Mouse (Mus musculus): ENCODE measurements around the gene Zfp658. TPM values are rescaled to one million over a fixed set of nuclear protein-coding genes. Genes with fewer than 3 reads are reported as not detected.
A peak's percentile ranks its signal among the peaks of the same experiment; 100 is the strongest.

The Zfp658 gene
- polyA plus RNA-seq, 1 experiment from 2014 or later = 3.2 TPM

- ChIA-PET CTCF (no interaction called here), POLR2A (no interaction called here)
- ATAC-seq (no peak), DNase-seq (ENCODE audit: low read depth, low spot score) (no peak)
- in situ Hi-C loops (cut with MboI; ENCODE audit: low pct_unique_long_range_greater_than_20kb) = loop anchor here (5.0 to 25.0 kb wide), 3 partner anchors 92 to 657 kb away; partner anchors contain the start of genes 1700028J19Rik, 2410002F23Rik, Ctu1 and Gm36864
- no peaks in the 10 kb centered on the region for H3K27me3 ChIP-seq
- TF ChIP-seq CTCF (IDR thresholded peaks at IDR 0.05) = no peak
These were observed 18.5 kb downstream of the Zfp658 start for GRCm38 (mm10) chr7:43580526-43580925.

- in situ Hi-C loops (cut with MboI; ENCODE audit: low pct_unique_long_range_greater_than_20kb) = loop anchor here (5.0 to 25.0 kb wide), 3 partner anchors 88 to 653 kb away; partner anchors contain the start of genes 1700028J19Rik, 2410002F23Rik, Ctu1 and Gm36864
- ATAC-seq (no peak), DNase-seq (ENCODE audit: low read depth, low spot score) (no peak)
- ChIA-PET CTCF (interaction anchor here (0.7 kb wide), 1 partner anchor 17 kb away, joined by 3 read pairs; no protein-coding TSS in a partner anchor), POLR2A (no interaction called here)
- peak; percentile 55 for TF ChIP-seq CTCF (IDR thresholded peaks at IDR 0.05)
- H3K27me3 ChIP-seq = no peaks in the 10 kb centered on the region
These were observed 22.7 kb downstream of the Zfp658 start for GRCm38 (mm10) chr7:43584790-43585189.

GRCm38 (mm10) chr7:43601884-43602283, 39.8 kb downstream of the Zfp658 start:
- ChIA-PET CTCF (interaction anchor here (1.2 kb wide), 1 partner anchor 17 kb away, joined by 3 read pairs; no protein-coding TSS in a partner anchor), POLR2A (no interaction called here)
- H3K27me3 ChIP-seq = no peaks in the 10 kb centered on the region
- in situ Hi-C loops (cut with MboI; ENCODE audit: low pct_unique_long_range_greater_than_20kb) = no loop called here
- ATAC-seq (no peak), DNase-seq (ENCODE audit: low read depth, low spot score) (no peak)
- no peak for TF ChIP-seq CTCF (IDR thresholded peaks at IDR 0.05)

- no peaks in the 10 kb centered on the region for H3K27me3 ChIP-seq
- TF ChIP-seq CTCF (IDR thresholded peaks at IDR 0.05) = no peak
- ATAC-seq (peak; percentile 51), DNase-seq (ENCODE audit: low read depth, low spot score) (no peak)
- CTCF ChIA-PET = interaction anchor here (1.3 kb wide), 1 partner anchor 13 kb away, joined by 3 read pairs; no protein-coding TSS in a partner anchor
- POLR2A ChIA-PET = no interaction called here
- in situ Hi-C loops (cut with MboI; ENCODE audit: low pct_unique_long_range_greater_than_20kb) = no loop called here
These were observed 45.1 kb downstream of the Zfp658 start, which contains the start of gene Zfp819 for GRCm38 (mm10) chr7:43606896-43607742. TSS of gene Zfp819 (plus strand) at chr7:43607169.

- H3K27me3 ChIP-seq = no peaks in the 10 kb centered on the region
- ATAC-seq = no peak
- DNase-seq (ENCODE audit: low read depth, low spot score) = no peak
- ChIA-PET CTCF (interaction anchor here (1.3 kb wide), 1 partner anchor 13 kb away, joined by 3 read pairs; no protein-coding TSS in a partner anchor), POLR2A (no interaction called here)
- TF ChIP-seq CTCF (IDR thresholded peaks at IDR 0.05) = no peak
- in situ Hi-C loops (cut with MboI; ENCODE audit: low pct_unique_long_range_greater_than_20kb) = no loop called here
These were observed 45.8 kb downstream of the Zfp658 start for GRCm38 (mm10) chr7:43607743-43608287.

GRCm38 (mm10) chr7:43608316-43608824, 46.3 kb downstream of the Zfp658 start:
- no peak for TF ChIP-seq CTCF (IDR thresholded peaks at IDR 0.05)
- DNase-seq (ENCODE audit: low read depth, low spot score) (no peak), ATAC-seq (no peak)
- in situ Hi-C loops (cut with MboI; ENCODE audit: low pct_unique_long_range_greater_than_20kb) = no loop called here
- ChIA-PET POLR2A (no interaction called here), CTCF (interaction anchor here (1.0 kb wide), 1 partner anchor 19 kb away, joined by 3 read pairs; no protein-coding TSS in a partner anchor)
- no peaks in the 10 kb centered on the region for H3K27me3 ChIP-seq

DNA sequence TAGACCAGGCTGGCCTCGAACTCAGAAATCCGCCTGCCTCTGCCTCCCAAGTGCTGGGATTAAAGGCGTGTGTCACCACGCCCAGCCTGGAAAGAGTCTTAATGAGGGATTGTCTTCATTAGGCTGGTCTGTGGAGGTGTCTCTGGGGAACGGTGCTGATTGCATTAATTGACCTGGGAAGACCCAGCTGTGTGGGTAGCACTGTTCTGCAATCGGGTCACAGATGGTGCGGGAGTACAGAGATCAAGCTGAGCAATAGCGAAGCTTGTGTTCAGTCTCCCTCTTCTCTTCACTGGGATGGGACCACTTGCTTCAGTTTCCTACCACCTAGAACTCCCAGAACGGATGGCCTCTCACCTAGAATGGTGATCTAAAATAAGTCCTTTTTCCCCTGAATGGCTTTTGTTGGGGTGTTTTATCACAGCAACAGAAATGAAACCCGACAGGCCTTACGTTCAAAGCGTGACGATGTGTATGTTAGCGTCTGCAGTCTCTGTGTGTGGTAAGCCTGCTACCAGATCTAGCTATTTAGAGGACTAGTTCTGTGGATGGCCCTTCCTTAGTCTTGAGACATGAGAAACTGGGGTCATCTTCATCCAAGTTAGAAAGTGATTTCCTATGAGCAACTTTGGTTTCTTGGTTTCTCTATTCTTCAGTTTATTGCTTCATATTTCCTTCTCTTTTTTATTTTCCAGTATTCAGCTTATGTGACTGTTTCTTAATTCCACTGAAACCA, 51.9 kb downstream of the Zfp658 start:
- ChIA-PET POLR2A (no interaction called here), CTCF (no interaction called here)
- no peak for TF ChIP-seq CTCF (IDR thresholded peaks at IDR 0.05)
- DNase-seq (ENCODE audit: low read depth, low spot score) = no peak
- no peak for ATAC-seq
- H3K27me3 ChIP-seq = no peaks in the 10 kb centered on the region
- in situ Hi-C loops (cut with MboI; ENCODE audit: low pct_unique_long_range_greater_than_20kb) = no loop called here

GRCm38 (mm10) chr7:43622927-43623326, 60.9 kb downstream of the Zfp658 start:
- ATAC-seq (no peak), DNase-seq (ENCODE audit: low read depth, low spot score) (no peak)
- in situ Hi-C loops (cut with MboI; ENCODE audit: low pct_unique_long_range_greater_than_20kb) = no loop called here
- POLR2A ChIA-PET = no interaction called here
- CTCF ChIA-PET = no interaction called here
- no peak for TF ChIP-seq CTCF (IDR thresholded peaks at IDR 0.05)
- no peaks in the 10 kb centered on the region for H3K27me3 ChIP-seq

- ChIA-PET POLR2A (no interaction called here), CTCF (no interaction called here)
- TF ChIP-seq CTCF (IDR thresholded peaks at IDR 0.05) = no peak
- in situ Hi-C loops (cut with MboI; ENCODE audit: low pct_unique_long_range_greater_than_20kb) = no loop called here
- ATAC-seq (no peak), DNase-seq (ENCODE audit: low read depth, low spot score) (no peak)
- H3K27me3 ChIP-seq = no peaks in the 10 kb centered on the region
These were observed 61.8 kb downstream of the Zfp658 start for GRCm38 (mm10) chr7:43623819-43624218.

Other genes with a start within 250 kb of the Zfp658 start
- 14.0 TPM for gene Zfp715, start 249.0 kb upstream of the Zfp658 start, polyA plus RNA-seq (2021)
- not detected for gene Siglecf, start 210.9 kb upstream of the Zfp658 start, polyA plus RNA-seq (2021)
- 0.56 TPM for gene Siglecg, start 154.1 kb upstream of the Zfp658 start, polyA plus RNA-seq (2021)
- not detected for gene Lim2, start 134.6 kb upstream of the Zfp658 start, polyA plus RNA-seq (2021)
- gene Nkg7, start 125.2 kb upstream of the Zfp658 start, polyA plus RNA-seq (2021) = 0.23 TPM
- not detected for gene Cldnd2, start 121.5 kb upstream of the Zfp658 start, polyA plus RNA-seq (2021)
- gene Etfb, start 118.2 kb upstream of the Zfp658 start, polyA plus RNA-seq (2021) = 214 TPM
- 0.50 TPM for gene Gm45233, start 118.1 kb upstream of the Zfp658 start, polyA plus RNA-seq (2021)
- gene Vsig10l, start 99.1 kb upstream of the Zfp658 start, polyA plus RNA-seq (2021) = 4.0 TPM
- 5.7 TPM for gene Iglon5, start 72.2 kb upstream of the Zfp658 start, polyA plus RNA-seq (2021)
- gene 4931406B18Rik, start 56.3 kb upstream of the Zfp658 start, polyA plus RNA-seq (2021) = not detected
- gene Cd33, start 17.8 kb upstream of the Zfp658 start, polyA plus RNA-seq (2021) = 0.06 TPM
- 8.7 TPM for gene Zfp719, start 17.4 kb downstream of the Zfp658 start, polyA plus RNA-seq (2021)
- 1.1 TPM for gene Zfp819, start 44.9 kb downstream of the Zfp658 start, polyA plus RNA-seq (2021)
- gene Ceacam18, start 72.5 kb downstream of the Zfp658 start, polyA plus RNA-seq (2021) = 0.06 TPM
- gene Siglece, start 97.9 kb downstream of the Zfp658 start, polyA plus RNA-seq (2021) = 0.17 TPM
- 10.0 TPM for gene Ctu1, start 109.8 kb downstream of the Zfp658 start, polyA plus RNA-seq (2021)
- not detected for gene Klk14, start 128.2 kb downstream of the Zfp658 start, polyA plus RNA-seq (2021)
- gene Klk13, start 150.3 kb downstream of the Zfp658 start, polyA plus RNA-seq (2021) = not detected
- not detected for gene Klk12, start 206.6 kb downstream of the Zfp658 start, polyA plus RNA-seq (2021)
- not detected for gene Klk11, start 212.3 kb downstream of the Zfp658 start, polyA plus RNA-seq (2021)
- not detected for gene Klk10, start 218.8 kb downstream of the Zfp658 start, polyA plus RNA-seq (2021)
- not detected for gene Klk9, start 229.6 kb downstream of the Zfp658 start, polyA plus RNA-seq (2021)
- gene Klk8, start 235.3 kb downstream of the Zfp658 start, polyA plus RNA-seq (2021) = not detected
- not detected for gene Klk7, start 249.0 kb downstream of the Zfp658 start, polyA plus RNA-seq (2021)